Mouse (Mus musculus) neutrophil, adult 59 days (primary cell): ENCODE results near the gene Gm3415. TPM values are rescaled to one million over a fixed set of nuclear protein-coding genes. Genes with fewer than 3 reads are reported as not detected.

Source experiments
- total RNA-seq, 2 experiments: library from RNA; stranded (reverse); gene quantifications; 1 replicate in 1 of 2; 2 replicates in 1 of 2; pipeline ENCODE4 v1.2.4; 2023

Gm3415 gene
- total RNA-seq, result not detected

GRCm38 (mm10) chr5:146555836-146556235, at the start of gene Gm3415:
Gene Gm3415, plus strand, starts transcription at chr5:146556136.

GRCm38 (mm10) chr5:146513823-146514222, 42.1 kb upstream of the Gm3415 start, which contains the start of gene Gm3402:
Gene Gm3402, plus strand, starts transcription at chr5:146514123.

GRCm38 (mm10) chr5:146525501-146525900, 30.4 kb upstream of the Gm3415 start, which contains the start of gene Gm3404:
Gene Gm3404, plus strand, starts transcription at chr5:146525801.

GRCm38 (mm10) chr5:146537347-146537746, 18.6 kb upstream of the Gm3415 start, which contains the start of gene Gm3409:
Gene Gm3409, plus strand, starts transcription at chr5:146537647.

GRCm38 (mm10) chr5:146584478-146585306, 28.8 kb downstream of the Gm3415 start, which contains the start of gene Gpr12:
Gene Gpr12, minus strand, starts transcription at chr5:146585239.

Other genes with a start within 250 kb of the Gm3415 start
- not detected for gene Wasf3, start 171.2 kb upstream of the Gm3415 start, total RNA-seq
- gene Gm6408, start 74.2 kb upstream of the Gm3415 start, total RNA-seq, result not detected
- not detected for gene Gm6370, start 64.8 kb upstream of the Gm3415 start, total RNA-seq
- not detected for gene 4930449I24Rik, start 53.7 kb upstream of the Gm3415 start, total RNA-seq
- not detected for gene Gm3402, start 42.0 kb upstream of the Gm3415 start, total RNA-seq
- gene Gm3404, start 30.3 kb upstream of the Gm3415 start, total RNA-seq, result not detected
- not detected for gene Gm3409, start 18.5 kb upstream of the Gm3415 start, total RNA-seq
- gene Gpr12, start 29.1 kb downstream of the Gm3415 start, total RNA-seq, result under 1 TPM in 1 of 2 experiments, not detected in 1; 0.22 TPM
- 10 to 100 TPM; 23.0 to 27.4 TPM for gene Usp12, start 238.9 kb downstream of the Gm3415 start, total RNA-seq